Mouse (Mus musculus) kidney, adult 8-10 months (tissue): ENCODE results near the gene Naglu.
"Not testable (repeated sequence)": the region's sequence is repeated elsewhere in the genome, so short reads cannot be mapped to it uniquely, and the experiment has no call there.

Experiments used
- DNase-seq, 2 experiments: peaks; one replicate each; pipeline ENCODE4 v3.0.0; 2022

The Naglu gene

DNA sequence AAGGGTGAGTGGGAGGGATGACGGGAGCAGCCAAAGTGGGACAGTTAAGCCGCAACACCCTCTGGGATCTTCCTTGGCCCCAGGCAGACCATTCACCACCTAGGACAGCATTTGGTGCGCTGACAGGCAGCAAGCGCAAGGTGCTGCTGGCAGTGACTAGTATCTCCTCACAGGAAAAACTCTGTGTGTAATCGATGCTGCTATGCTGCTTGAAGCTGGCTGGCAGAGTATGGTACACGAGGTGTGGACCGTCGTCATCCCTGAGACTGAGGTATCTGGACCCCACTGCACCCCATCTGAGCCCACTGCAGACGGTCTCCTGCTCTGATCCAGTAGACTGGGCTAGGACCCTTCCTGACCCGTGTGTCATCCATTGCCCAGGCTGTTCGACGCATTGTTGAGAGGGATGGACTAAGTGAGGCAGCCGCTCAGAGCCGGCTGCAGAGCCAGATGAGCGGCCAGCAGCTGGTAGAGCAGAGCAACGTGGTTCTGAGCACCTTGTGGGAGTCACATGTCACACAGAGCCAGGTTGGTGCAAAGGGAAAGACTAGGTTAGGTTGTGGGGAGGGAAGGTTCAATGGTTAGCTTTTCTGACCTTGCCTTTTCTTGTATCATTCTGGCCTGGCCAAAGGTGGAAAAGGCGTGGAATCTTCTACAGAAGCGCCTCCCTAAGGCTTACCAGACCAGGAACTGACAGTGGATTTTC is 16.0 kb downstream of the Naglu start:
- peak; percentile 56 to 64 for DNase-seq

DNA sequence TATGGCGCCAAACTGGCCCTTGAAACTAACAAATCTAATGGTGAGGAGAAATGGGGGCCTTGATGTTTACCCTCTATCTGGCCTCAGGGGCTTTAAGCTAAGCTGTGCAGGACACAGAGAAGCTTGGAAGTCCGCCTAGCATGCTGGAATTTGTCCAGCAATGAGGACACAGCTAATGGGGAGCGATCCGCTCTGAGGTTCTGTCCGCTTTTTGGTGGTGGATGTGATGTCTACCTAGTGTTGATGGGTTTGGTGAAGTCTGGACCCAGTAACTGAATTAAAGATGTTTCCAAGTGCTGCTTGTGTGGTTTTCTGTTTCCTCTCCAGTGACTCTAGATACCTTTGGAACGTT is 16.5 kb downstream of the Naglu start:
- no peak for DNase-seq

DNA sequence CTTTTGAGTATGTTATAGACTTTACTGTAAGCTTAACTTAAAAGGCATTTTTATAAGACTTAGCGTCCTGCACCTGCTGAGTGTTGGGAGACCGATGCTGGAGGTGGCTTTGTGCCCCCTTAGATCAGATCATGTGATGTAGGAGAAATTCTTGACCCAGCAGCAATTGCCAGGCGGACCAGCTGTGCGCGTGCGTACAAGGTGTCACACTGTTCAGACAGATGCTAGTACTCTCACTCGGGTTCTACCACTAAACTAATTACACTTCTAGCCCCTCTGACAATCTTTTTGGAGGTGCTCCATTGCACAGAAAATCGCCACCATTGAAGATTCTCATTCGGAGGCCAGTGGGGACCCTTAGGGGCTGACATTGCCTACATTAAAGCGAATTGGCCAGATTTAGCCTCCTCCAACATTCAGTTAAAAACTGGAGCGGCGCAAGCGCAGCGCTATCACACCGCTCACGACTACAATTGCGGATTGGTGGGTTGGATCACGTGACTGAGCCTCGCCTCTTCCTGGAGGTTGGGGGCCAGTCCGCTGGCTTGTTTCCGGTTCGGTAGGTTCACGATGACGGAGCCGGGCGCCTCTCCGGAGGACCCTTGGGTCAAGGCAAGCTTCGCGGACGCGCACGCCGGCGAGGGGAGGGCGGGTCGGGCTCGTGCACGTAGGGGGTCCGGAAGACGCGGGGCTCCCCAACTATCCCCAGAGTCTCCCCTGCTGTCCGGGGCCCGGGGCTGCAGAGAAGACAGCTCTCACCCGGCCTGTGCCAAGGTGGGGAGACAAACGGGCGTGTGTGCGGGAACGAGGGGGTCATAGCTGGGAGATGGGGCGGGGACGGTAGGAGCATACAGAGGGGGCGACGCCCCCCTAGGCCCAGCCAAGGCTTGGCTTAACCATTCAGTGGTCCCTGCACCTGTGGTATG is 17.2 kb downstream of the Naglu start, which contains the start of gene Mlx:
TSS of gene Mlx (plus strand) at position 522 of the 926 bp plus-strand sequence.
- peak; percentile 92 to 93 for DNase-seq

- peak; percentile 60 to 61 for DNase-seq
Observed at GRCm38 (mm10) chr11:101087682-101088055, 17.9 kb downstream of the Naglu start.

- DNase-seq, result no peak
Observed at GRCm38 (mm10) chr11:101089931-101090330, 20.1 kb downstream of the Naglu start.

- DNase-seq, result no peak
Observed at GRCm38 (mm10) chr11:101094930-101095313, 25.1 kb downstream of the Naglu start.

- DNase-seq, result peak; percentile 96 to 97
Observed at GRCm38 (mm10) chr11:101095314-101096024, 25.7 kb downstream of the Naglu start, which contains the start of gene Psmc3ip. TSS of gene Psmc3ip (minus strand) at chr11:101095436.

GRCm38 (mm10) chr11:101098231-101098630 is 28.4 kb downstream of the Naglu start:
- DNase-seq, result no peak

DNA sequence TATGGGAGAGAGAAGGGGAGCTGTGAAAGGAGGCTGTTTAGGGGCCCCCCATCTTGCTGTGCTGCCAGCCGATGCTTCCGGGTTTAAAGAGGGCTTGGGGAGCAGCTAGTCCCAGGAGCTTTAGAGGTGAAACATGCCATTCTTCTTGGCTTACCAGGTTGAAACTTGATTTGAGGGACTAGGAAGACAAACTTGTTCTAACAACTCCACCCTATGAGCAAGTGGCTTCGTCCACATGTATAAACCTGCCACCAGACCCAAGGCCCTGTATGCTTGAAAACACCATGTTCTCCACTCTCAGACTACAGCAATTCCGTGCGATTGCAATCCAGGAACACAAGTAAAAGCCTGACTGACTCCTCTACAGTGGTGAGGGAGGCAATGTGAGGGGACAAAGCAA is 33.2 kb downstream of the Naglu start:
- DNase-seq, result no peak

DNA sequence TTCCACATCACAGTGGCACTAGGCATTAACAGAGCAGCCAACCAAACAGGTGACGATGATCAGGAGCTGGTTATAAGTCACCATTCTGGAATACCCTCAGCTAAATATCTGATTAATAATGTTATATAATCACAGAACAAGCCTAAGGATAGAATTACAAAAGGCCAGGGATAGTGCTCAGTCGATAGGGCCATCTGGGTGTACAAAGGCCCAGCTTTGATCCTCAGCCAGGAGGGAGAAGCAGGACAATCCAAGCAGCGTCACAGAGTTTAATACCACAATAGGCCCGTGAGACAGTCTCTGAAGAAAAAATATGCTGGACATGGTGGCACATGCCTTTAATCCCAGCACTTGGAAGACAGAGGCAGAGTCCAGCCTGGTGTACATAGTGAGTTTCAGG is 39.5 kb downstream of the Naglu start:
- no peak for DNase-seq

DNA sequence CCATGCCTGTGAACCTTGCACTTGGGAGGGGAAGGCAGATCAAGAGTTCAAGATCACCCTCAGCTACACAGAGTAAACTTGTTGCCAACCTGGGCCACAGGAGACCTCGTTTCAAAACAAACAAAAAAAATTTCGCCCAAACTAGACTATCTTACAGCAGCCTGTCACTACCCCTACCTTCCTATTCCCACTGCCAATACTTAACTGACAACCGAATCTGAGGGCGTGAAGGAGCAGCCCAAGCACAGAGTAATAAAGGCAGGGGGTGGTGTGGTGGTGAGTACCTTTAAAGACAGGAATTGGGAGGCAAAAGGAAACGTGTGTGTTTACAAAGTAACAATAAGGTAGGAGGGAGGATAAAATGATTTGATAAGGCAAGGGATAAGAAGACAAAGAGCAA is 40.9 kb downstream of the Naglu start:
- no peak for DNase-seq

- DNase-seq, result no peak
Observed at GRCm38 (mm10) chr11:101111178-101111577, 41.4 kb downstream of the Naglu start.

DNA sequence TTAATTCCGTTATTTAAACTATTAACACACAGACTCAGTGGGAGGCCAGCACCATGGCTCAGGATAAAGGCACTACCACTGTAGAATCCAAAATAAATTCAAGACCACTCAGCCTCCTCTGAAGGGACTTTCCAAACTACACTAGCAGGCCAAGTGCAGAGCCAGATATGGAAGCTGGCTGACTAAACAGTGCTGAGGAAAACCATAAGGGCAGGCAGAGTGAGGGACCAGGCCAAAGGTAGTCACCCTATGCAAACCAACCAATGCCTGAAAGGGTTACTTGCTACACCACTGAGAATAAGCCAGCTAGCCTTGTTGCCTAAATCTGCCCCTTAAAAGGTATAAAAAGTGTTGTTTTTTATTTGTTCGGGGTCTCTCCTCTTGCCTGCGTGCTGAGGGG is 42.4 kb downstream of the Naglu start:
- no peak for DNase-seq

DNA sequence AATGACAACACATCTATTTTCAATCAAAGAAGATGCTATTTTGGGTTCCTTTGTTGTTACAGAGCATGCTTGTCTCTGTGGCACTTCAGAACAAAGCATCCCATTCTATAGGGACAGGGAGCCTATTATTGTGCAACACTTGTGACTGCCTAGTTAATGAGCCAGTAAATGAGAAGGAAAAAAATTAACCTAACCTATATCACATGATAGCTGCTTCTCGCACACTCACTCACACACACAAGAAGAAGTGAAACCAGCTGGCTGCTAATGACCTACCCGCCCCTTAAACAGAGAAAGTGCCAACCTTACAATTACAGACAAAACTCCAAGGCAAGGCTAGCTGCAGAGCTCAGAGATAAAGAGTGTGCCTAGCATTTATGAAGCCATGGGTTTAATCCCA is 45.8 kb downstream of the Naglu start:
- DNase-seq, result no peak

GRCm38 (mm10) chr11:101118105-101118504 is 48.3 kb downstream of the Naglu start:
- DNase-seq, result no peak

DNA sequence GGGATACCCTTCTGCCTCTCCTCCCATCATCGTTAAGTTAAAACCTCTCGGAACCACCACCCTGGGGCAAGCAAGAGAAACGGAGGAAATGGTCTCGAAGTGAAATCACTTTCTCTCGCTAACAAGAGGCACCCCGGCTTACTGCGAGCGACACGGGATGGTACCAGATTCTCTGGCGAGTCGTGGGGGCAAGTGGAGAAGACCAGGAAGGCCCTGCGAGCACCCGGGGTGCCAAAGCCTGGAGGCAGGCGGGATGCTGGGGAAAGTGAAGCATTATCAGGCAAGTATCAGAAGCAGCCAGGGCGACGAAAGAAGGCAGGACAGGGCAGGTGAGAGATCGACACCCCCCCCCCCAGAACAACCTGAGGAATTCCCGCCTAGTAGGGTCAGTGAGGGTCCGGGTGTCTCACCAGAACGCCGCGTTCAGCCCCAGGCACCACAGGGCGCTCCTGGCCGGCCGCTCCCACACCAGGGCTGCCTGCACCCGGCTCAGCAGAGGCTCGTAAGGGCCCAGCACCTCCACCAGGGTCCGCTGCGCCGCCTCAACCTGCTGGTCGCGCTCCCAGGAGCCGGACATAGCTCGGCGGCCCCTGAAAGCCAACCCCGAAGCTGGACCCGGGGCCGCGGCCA is 49.4 kb downstream of the Naglu start:
- no peak for DNase-seq

GRCm38 (mm10) chr11:101119761-101120544 is 50.1 kb downstream of the Naglu start, which contains the start of the genes Retreg3 and Tubg1:
TSS of gene Retreg3 (minus strand) at chr11:101119893.
TSS of gene Tubg1 (plus strand) at chr11:101119938.
- DNase-seq, result peak; percentile 98 to 99

- no peak for DNase-seq
Observed at GRCm38 (mm10) chr11:101120545-101121188, 50.9 kb downstream of the Naglu start.

GRCm38 (mm10) chr11:101124494-101124893 is 54.7 kb downstream of the Naglu start:
- not testable (repeated sequence) for DNase-seq

DNA sequence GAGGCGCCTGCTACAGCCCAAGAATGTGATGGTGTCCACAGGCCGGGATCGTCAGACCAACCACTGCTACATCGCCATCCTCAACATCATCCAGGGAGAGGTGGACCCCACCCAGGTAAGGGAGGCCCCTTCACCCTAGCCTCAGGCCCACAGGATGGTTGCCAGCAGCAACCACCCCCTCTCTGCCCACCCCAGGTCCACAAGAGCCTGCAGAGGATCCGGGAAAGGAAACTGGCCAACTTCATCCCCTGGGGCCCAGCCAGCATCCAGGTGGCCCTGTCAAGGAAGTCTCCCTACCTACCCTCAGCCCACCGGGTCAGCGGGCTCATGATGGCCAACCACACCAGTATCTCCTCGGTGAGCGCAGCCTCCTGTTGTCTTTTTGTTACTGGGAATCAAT is 55.2 kb downstream of the Naglu start:
- DNase-seq, result not testable (repeated sequence)

GRCm38 (mm10) chr11:101127075-101127474 is 57.3 kb downstream of the Naglu start:
- no peak for DNase-seq
